ENCODE assay signal across 22 mouse cellular contexts in the genomic region with DNA sequence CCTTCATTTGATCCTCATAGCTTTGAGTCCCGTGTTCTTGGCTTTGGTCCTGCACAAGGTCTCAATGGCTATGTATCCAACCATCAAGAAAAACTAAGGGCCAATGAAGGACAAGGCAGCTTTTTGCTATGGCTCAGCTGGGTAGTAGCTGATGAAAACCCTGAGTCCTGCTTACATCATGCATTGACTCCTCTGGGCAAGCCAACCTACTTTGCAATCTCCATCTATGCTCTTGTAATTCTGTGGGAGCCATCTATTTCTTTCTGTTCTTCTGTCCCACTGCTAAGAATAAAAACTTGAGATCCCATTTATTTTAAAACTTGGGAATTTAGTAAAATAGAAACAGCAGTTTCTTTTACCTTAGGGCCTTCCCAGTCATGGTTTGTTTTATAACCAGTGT.
"Had no signal": no experiment of that assay in that cellular context is flagged by ENCODE, and none has a peak within 500 bp of the region (broad histone marks: within the 10 kb centered on the region; RNA-seq: fewer than 3 reads in every experiment).

No protein-coding gene starts in this region.

- DNase-seq: cerebellum, adult 2 months; cerebellum, adult 8-10 months; cerebellum, adult 9-10 months; cerebellum, adult 9-11 months; cerebellum, postnatal 10 days; cerebellum, postnatal 14 days; cerebellum, postnatal 25 days; cerebellum, postnatal 36 days; embryo, embryonic 11 days; forebrain, postnatal 0 days; gastrocnemius, adult 2 months; gastrocnemius, postnatal 10 days; gastrocnemius, postnatal 14 days; gastrocnemius, postnatal 25 days; gastrocnemius, postnatal 36 days; heart, adult 11 months; heart, adult 18-20 months; heart, adult 2 months had no signal

- ATAC-seq: forebrain, embryonic 13.5 days; forebrain, embryonic 14.5 days; forebrain, embryonic 15.5 days; forebrain, embryonic 16.5 days; forebrain, postnatal 0 days had no signal
